Mouse (Mus musculus): ENCODE measurements around the gene Gm20918. TPM values are rescaled to one million over a fixed set of nuclear protein-coding genes. Genes with fewer than 3 reads are reported as not detected.
"Not testable (repeated sequence)": the region's sequence is repeated elsewhere in the genome, so short reads cannot be mapped to it uniquely, and the experiment has no call there.

Gene Gm20918
- not detected in 2 replicates for total RNA-seq (2014; fragmentation: Nextera tagmentation)
- not detected in 2 replicates for total RNA-seq (2017)

GRCm38 (mm10) chrY:5043637-5044036 lies at the start of gene Gm20918:
Gm20918 (plus strand) TSS chrY:5043937.
- not testable (repeated sequence) for ATAC-seq (replicated peaks; ENCODE audit: low FRiP score, low TSS enrichment, poor library complexity, severe bottlenecking)

Other genes starting within 250 kb of the Gm20918 start
- gene Gm21820, start 205.5 kb downstream of the Gm20918 start, total RNA-seq (2014; fragmentation: Nextera tagmentation): not detected in 2 replicates
- gene Gm21820, start 205.5 kb downstream of the Gm20918 start, total RNA-seq (2017): not detected in 2 replicates